Mouse (Mus musculus) MEL (cell line): Measurements from ENCODE around the gene Rpain. TPM values are rescaled to one million over a fixed set of nuclear protein-coding genes. Genes with fewer than 3 reads are reported as not detected.
A peak's percentile ranks its signal among the peaks of the same experiment; 100 is the strongest.

Source experiments
- DNase-seq: peaks from one replicate; pipeline ENCODE4 v3.0.0; 2011; ENCODE audit warnings: low read depth, low spot score
- H3K27ac ChIP-seq: 2 replicates; pipeline ENCODE4 v1.5.1; 2012; ENCODE audit warnings: low read depth, mild to moderate bottlenecking, control low read depth, low read length, moderate library complexity; ENCODE audit not compliant: control insufficient read depth
- H3K27me3 ChIP-seq, 2 experiments: fragments of 150-350 bp in 1 of 2; sonication (generic) in 1 of 2; 2 replicates each; pipeline ENCODE4 v1.6.1; 2012; ENCODE audit warnings: low read length in 2 of 2, mild to moderate bottlenecking in 2 of 2, improper control_type of control experiment in 1 of 2, moderate library complexity in 1 of 2; ENCODE audit not compliant: insufficient read depth in 2 of 2, control insufficient read depth in 1 of 2
- H3K36me3 ChIP-seq, 2 experiments: 2 replicates each; pipeline ENCODE4 v1.6.1; 2012 to 2014; ENCODE audit warnings: low read length in 2 of 2, improper control_type of control experiment in 1 of 2, inconsistent platforms in 1 of 2, mild to moderate bottlenecking in 1 of 2; ENCODE audit not compliant: insufficient read depth in 2 of 2, control insufficient read depth in 1 of 2
- H3K4me1 ChIP-seq, 2 experiments: fragments of 150-350 bp in 1 of 2; sonication (generic) in 1 of 2; 2 replicates each; pipeline ENCODE4 v1.6.1; 2012; ENCODE audit warnings: low read length in 2 of 2, improper control_type of control experiment in 1 of 2, mild to moderate bottlenecking in 1 of 2; ENCODE audit not compliant: insufficient read depth in 2 of 2, control insufficient read depth in 1 of 2
- H3K4me3 ChIP-seq, 2 experiments: fragments of 150-350 bp in 1 of 2; sonication (generic) in 1 of 2; 2 replicates each; pipeline ENCODE4 v1.5.1; 2012; ENCODE audit warnings: low read depth in 2 of 2, low read length in 2 of 2, mild to moderate bottlenecking in 2 of 2, moderate library complexity in 2 of 2, control low read depth in 1 of 2, improper control_type of control experiment in 1 of 2; ENCODE audit not compliant: control insufficient read depth in 1 of 2, insufficient read depth in 1 of 2
- H3K79me2 ChIP-seq: 2 replicates; pipeline ENCODE4 v1.6.1; 2012; ENCODE audit warnings: mild to moderate bottlenecking, low read length, moderate library complexity; ENCODE audit not compliant: control insufficient read depth, poor library complexity, insufficient read depth
- H3K9ac ChIP-seq: 2 replicates; pipeline ENCODE4 v1.6.1; 2012; ENCODE audit warnings: low read depth, mild to moderate bottlenecking, control low read depth, low read length, moderate library complexity; ENCODE audit not compliant: control insufficient read depth, poor library complexity, severe bottlenecking
- H3K9me3 ChIP-seq: fragments of 150-350 bp; sonication (generic); replicated peaks from 2 replicates; pipeline ENCODE4 v1.6.1; 2012; ENCODE audit warnings: mild to moderate bottlenecking, low read length, improper control_type of control experiment, moderate library complexity; ENCODE audit not compliant: insufficient read depth
- CHD2 ChIP-seq: IDR thresholded peaks from 2 replicates; pipeline ENCODE4 v1.6.1; 2011; ENCODE audit warnings: low read length, improper control_type of control experiment
- CTCF ChIP-seq, 3 experiments: IDR thresholded peaks in 2 of 3; conservative IDR thresholded peaks in 1 of 3; 2 replicates each; pipeline ENCODE4 v1.5.1; 2011 to 2012; ENCODE audit warnings: low read length in 3 of 3, low read depth in 2 of 3, mild to moderate bottlenecking in 2 of 3, improper control_type of control experiment in 1 of 3, inconsistent platforms in 1 of 3, mixed read lengths in 1 of 3, moderate library complexity in 1 of 3; ENCODE audit not compliant: control insufficient read depth in 1 of 3, insufficient read depth in 1 of 3, poor library complexity in 1 of 3, severe bottlenecking in 1 of 3
- EP300 ChIP-seq, 2 experiments: IDR thresholded peaks; 2 replicates each; pipeline ENCODE4 v1.6.1; 2011; ENCODE audit warnings: improper control_type of control experiment in 2 of 2, low read length in 2 of 2, low read depth in 1 of 2, mild to moderate bottlenecking in 1 of 2
- GABPA ChIP-seq: IDR thresholded peaks from 2 replicates; pipeline ENCODE4 v1.6.1; 2012; ENCODE audit warnings: low read depth, mild to moderate bottlenecking, inconsistent platforms, low read length, improper control_type of control experiment, moderate library complexity
- GATA1 ChIP-seq: IDR thresholded peaks from 2 replicates; pipeline ENCODE4 v1.6.1; 2011; ENCODE audit warnings: low read depth, low read length, improper control_type of control experiment
- MAX ChIP-seq: IDR thresholded peaks from 2 replicates; pipeline ENCODE4 v1.6.1; 2011; ENCODE audit warnings: low read length, improper control_type of control experiment
- MEF2A ChIP-seq: IDR thresholded peaks from 2 replicates; pipeline ENCODE4 v1.6.1; 2014; ENCODE audit warnings: low read depth, mild to moderate bottlenecking, inconsistent platforms, low read length, improper control_type of control experiment; ENCODE audit not compliant: poor library complexity, insufficient replicate concordance, severe bottlenecking; ENCODE audit errors: extremely low read depth
- MXI1 ChIP-seq: IDR thresholded peaks from 2 replicates; pipeline ENCODE4 v1.6.1; 2011; ENCODE audit warnings: mild to moderate bottlenecking, low read depth, low read length, improper control_type of control experiment
- TAL1 ChIP-seq: IDR thresholded peaks from 2 replicates; pipeline ENCODE4 v1.6.1; 2012; ENCODE audit warnings: mild to moderate bottlenecking, inconsistent platforms, low read length, moderate library complexity, mixed read lengths
- TCF12 ChIP-seq: IDR thresholded peaks from 2 replicates; pipeline ENCODE4 v1.6.1; 2014; ENCODE audit warnings: low read depth, mild to moderate bottlenecking, inconsistent platforms, low read length, improper control_type of control experiment, moderate library complexity
- ZMIZ1 ChIP-seq: IDR thresholded peaks from 2 replicates; pipeline ENCODE4 v1.6.1; 2012; ENCODE audit warnings: low read depth, mild to moderate bottlenecking, inconsistent platforms, low read length, improper control_type of control experiment, moderate library complexity
- ZNF384 ChIP-seq: IDR thresholded peaks from 2 replicates; pipeline ENCODE4 v1.6.1; 2012; ENCODE audit warnings: low read depth, mild to moderate bottlenecking, inconsistent platforms, low read length, improper control_type of control experiment
- polyA plus RNA-seq, 2 experiments: library from polyadenylated mRNA; stranded (reverse) in 1 of 2; unstranded in 1 of 2; fragments of >175 nt in 1 of 2; fragments of >200 nt in 1 of 2; gene quantifications; 2 replicates each; pipeline versions ENCODE4 v1.2.1 to v1.2.4; 2012; ENCODE audit warnings: low replicate concordance in 2 of 2, low read depth in 1 of 2; ENCODE audit not compliant: insufficient read length in 2 of 2, insufficient read depth in 1 of 2, missing spikeins in 1 of 2
- total RNA-seq: library from RNA; depleted of rRNA; stranded (reverse); fragments of 300-350 nt; gene quantifications from 2 replicates; pipeline ENCODE4 v1.2.3, GENCODE M21; 2012

Rpain gene
- total and polyA plus RNA-seq, 3 experiments = 60.8 to 93.5 TPM; not detected in 1

DNA sequence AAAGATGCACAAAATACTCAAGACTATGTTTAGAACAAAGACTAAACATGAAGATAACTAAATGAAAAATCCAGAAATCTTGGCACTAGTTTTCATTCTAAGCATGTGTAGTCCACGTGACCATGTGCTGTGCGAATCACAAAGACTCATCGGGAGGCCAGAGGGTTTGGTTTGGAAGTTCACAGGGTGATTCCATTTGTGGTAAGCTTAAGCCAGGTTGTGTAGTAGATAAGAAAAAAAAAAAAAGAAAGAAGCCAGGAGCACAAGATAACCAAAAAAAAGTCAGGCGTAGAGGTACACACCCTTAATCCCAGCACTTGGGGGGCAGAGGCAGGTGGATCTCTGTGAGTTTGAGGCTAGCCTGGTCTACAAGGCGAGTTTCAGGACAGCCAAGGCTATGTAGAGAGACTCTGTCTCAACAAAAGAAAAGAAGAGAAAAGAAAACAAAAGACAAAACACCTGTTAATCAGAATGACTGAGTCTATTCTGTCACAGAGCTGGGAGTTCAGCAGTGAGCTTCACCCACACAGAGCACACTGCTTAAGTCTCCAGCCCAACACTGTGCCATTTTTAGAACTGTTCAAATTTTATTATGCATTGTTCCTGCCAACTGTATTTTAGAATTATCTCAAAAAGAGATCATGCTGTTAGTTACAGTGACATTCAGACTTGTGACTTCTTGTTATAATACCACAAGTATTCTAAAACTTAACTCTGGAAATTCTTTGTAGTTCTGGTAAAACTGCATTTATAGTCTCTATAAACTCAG is 9.0 kb upstream of the Rpain start:
- Histone ChIP-seq H3K4me1 (peaks cover 6% of the 10 kb centered on the region in 2 experiments), H3K27me3 (no peaks in the 10 kb centered on the region), H3K79me2 (0 out of 2 replicates have a peak, but pooled peaks cover 1% of the 10 kb centered on the region), H3K4me3 (no peak overlapping the region), H3K36me3 (peaks cover 18 to 73% of the 10 kb centered on the region in 2 experiments), H3K9me3 (no peaks in the 10 kb centered on the region), H3K9ac (no peak overlapping the region), H3K27ac (no peak overlapping the region)
- peak; percentile 80 for TF ChIP-seq ZNF384
- TF ChIP-seq TCF12 = peak; percentile 72
- 0 out of 2 replicates have a peak, but pooled peaks have one; percentile 6 for TF ChIP-seq MAX
- peak; percentile 48 for TF ChIP-seq TAL1
- TF ChIP-seq ZMIZ1 = no peak
- TF ChIP-seq MEF2A = no peak
- TF ChIP-seq GATA1 = peak; percentile 44; the same call in 1 of the 2 replicates
- peak in 1 of 2 experiments; percentile 49; a peak in 1 of 4 replicates for TF ChIP-seq EP300 (IDR thresholded peaks at IDR 0.05; ENCODE audit: low read depth in 1 of 2, low read length in 2 of 2)
- peak; percentile 46 for DNase-seq

- H3K27me3 ChIP-seq = no peaks in the 10 kb centered on the region
- no peak overlapping the region for H3K4me3 ChIP-seq
- no peak overlapping the region; the same call in 1 of the 2 replicates for H3K27ac ChIP-seq
- peak; percentile 93 for TF ChIP-seq GABPA
- TF ChIP-seq EP300 (IDR thresholded peaks at IDR 0.05; ENCODE audit: low read depth in 1 of 2, low read length in 2 of 2) = 0 out of 4 replicates have a peak, but pooled peaks of 1 of the 2 experiments have one; percentile 7
- peak; percentile 68; the same call in 1 of the 2 replicates for TF ChIP-seq MXI1
- TF ChIP-seq CTCF (IDR thresholded peaks at IDR 0.05 in 2 of 3, conservative IDR thresholded peaks at IDR 0.05 in 1 of 3; ENCODE audit: control insufficient read depth in 1 of 3, insufficient read depth in 1 of 3, low read depth in 2 of 3, low read length in 3 of 3, poor library complexity in 1 of 3, severe bottlenecking in 1 of 3) = no peak
- TF ChIP-seq CHD2 = no peak
- TF ChIP-seq, all 39 proteins: peak for 3
- Histone ChIP-seq H3K79me2 (peaks cover 12% of the 10 kb centered on the region), H3K9me3 (no peaks in the 10 kb centered on the region), H3K9ac (no peak overlapping the region), H3K4me1 (peaks cover 8 to 10% of the 10 kb centered on the region in 2 experiments), H3K36me3 (peaks cover 28 to 52% of the 10 kb centered on the region in 2 experiments)
- peak; percentile 73 for DNase-seq
These were observed 5.6 kb upstream of the Rpain start for GRCm38 (mm10) chr11:70964222-70964907.
